Mouse (Mus musculus) forebrain, embryonic 13.5 days (tissue): ENCODE data around the gene Timm44. TPM values are rescaled to one million over a fixed set of nuclear protein-coding genes. Genes with fewer than 3 reads are reported as not detected.

Source experiments
- ATAC-seq: fragments of 200-750 bp; cut with Nextera tagmentation; 2 replicates; pipeline ENCODE4 v1.8.0; 2017
- H3K27ac ChIP-seq: fragments of 300-500 bp; sonication (generic); 2 replicates; pipeline ENCODE4 v1.5.1; 2015; ENCODE audit warnings: inconsistent platforms, mild to moderate bottlenecking, moderate library complexity
- H3K27me3 ChIP-seq: fragments of 300-500 bp; sonication (generic); 2 replicates; pipeline ENCODE4 v1.6.1; 2015; ENCODE audit warnings: mild to moderate bottlenecking, inconsistent platforms
- H3K36me3 ChIP-seq: fragments of 300-500 bp; sonication (generic); 2 replicates; pipeline ENCODE4 v1.6.1; 2015; ENCODE audit warnings: mild to moderate bottlenecking, inconsistent platforms; ENCODE audit not compliant: poor library complexity, severe bottlenecking
- H3K4me1 ChIP-seq: fragments of 300-500 bp; sonication (generic); 2 replicates; pipeline ENCODE4 v1.6.1; 2015; ENCODE audit warnings: inconsistent platforms
- H3K4me2 ChIP-seq: fragments of 300-500 bp; sonication (generic); 2 replicates; pipeline ENCODE4 v1.6.1; 2015; ENCODE audit warnings: inconsistent platforms, mild to moderate bottlenecking, moderate library complexity
- H3K4me3 ChIP-seq: fragments of 300-500 bp; sonication (generic); 2 replicates; pipeline ENCODE4 v1.5.1; 2015; ENCODE audit warnings: mild to moderate bottlenecking, inconsistent platforms
- H3K9ac ChIP-seq: fragments of 300-500 bp; sonication (generic); 2 replicates; pipeline ENCODE4 v1.6.1; 2015; ENCODE audit warnings: mild to moderate bottlenecking, inconsistent platforms
- H3K9me3 ChIP-seq: fragments of 300-500 bp; sonication (generic); replicated peaks from 2 replicates; pipeline ENCODE4 v1.6.1; 2016; ENCODE audit warnings: inconsistent platforms
- WGBS: fragments of 180-500 bp; shearing (Covaris S2); methylation state at CpG from one replicate; pipeline ENCODE4 v1.1.7; 2015; 5-methylcytosine and 5-hydroxymethylcytosine counted together
- polyA plus RNA-seq: library from polyadenylated mRNA; unstranded; fragments of >200 nt; fragmentation: Nextera tagmentation; extraction: Ambion mirVana; gene quantifications from 2 replicates; pipeline ENCODE4 v1.2.1, GENCODE M21; 2015

Gene Timm44
- polyA plus RNA-seq, 1 experiment from 2014 or later = 47.9 TPM

- ATAC-seq = no peak
- no peak overlapping the region for H3K27ac ChIP-seq
- peaks cover 3% of the 10 kb centered on the region; the same call in 1 of the 2 replicates for H3K4me1 ChIP-seq
- H3K36me3 ChIP-seq = peaks cover 31% of the 10 kb centered on the region
- H3K27me3 ChIP-seq = no peaks in the 10 kb centered on the region
- 83% methylated on average over 3 of the region's 3 CpGs for WGBS
- no peaks in the 10 kb centered on the region for H3K9me3 ChIP-seq
- no peak overlapping the region for H3K4me3 ChIP-seq
- H3K4me2 ChIP-seq = no peak overlapping the region
- no peak overlapping the region for H3K9ac ChIP-seq
Measured at GRCm38 (mm10) chr8:4313254-4314124, 37.8 kb upstream of the Timm44 start.

DNA sequence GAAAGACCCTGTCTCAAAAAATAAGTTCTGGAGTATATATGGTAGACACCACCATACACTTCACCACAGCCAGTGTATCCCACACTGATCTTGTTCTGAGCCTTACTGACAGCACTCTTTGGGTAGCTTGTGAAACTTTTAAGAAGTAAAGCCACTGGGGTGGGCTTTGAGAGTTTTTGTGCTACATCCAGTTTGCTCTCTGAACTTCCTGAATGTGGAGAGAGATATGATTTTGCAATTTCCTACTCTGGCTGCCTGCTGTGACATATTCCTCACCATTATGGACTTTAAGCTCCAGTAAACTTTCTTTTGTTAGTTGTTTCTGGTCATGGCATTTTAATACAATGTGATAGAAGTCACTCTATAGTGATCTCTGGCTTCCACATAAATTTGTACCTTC, 36.4 kb upstream of the Timm44 start:
- H3K4me1 ChIP-seq = peaks cover 3% of the 10 kb centered on the region; the same call in 1 of the 2 replicates
- no peak for ATAC-seq
- H3K27ac ChIP-seq = no peak overlapping the region
- no peak overlapping the region for H3K4me3 ChIP-seq
- no peaks in the 10 kb centered on the region for H3K27me3 ChIP-seq
- H3K4me2 ChIP-seq = no peak overlapping the region
- H3K9ac ChIP-seq = no peak overlapping the region
- H3K9me3 ChIP-seq = no peaks in the 10 kb centered on the region
- H3K36me3 ChIP-seq = peaks cover 44% of the 10 kb centered on the region

DNA sequence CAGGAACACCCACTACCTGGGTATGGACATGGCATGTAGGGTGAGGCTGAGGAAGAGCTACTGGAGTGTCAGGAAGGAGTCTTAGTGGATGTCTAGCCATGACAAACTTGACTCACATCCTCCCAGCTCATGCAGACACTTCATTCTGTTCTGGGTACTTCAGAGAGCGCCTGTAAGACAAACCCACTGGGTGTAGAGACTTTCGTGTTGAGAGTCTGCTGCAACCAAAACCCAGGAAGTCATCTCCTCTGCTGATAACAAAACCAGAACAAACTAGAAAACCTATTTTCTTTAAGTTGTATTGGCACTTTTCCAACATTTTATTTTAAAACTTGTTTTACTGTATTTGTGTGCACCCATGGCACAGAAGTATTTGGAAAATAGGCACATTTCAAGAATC, 30.1 kb upstream of the Timm44 start:
- no peak overlapping the region for H3K27ac ChIP-seq
- WGBS = 89% methylated on average over 2 of the region's 2 CpGs

GRCm38 (mm10) chr8:4304124-4304547, 28.4 kb upstream of the Timm44 start:
- no peak overlapping the region for H3K27ac ChIP-seq
- H3K4me2 ChIP-seq = no peak overlapping the region
- ATAC-seq = no peak
- WGBS = 83% methylated on average over 3 of the region's 3 CpGs
- H3K36me3 ChIP-seq = peaks cover 98% of the 10 kb centered on the region
- H3K9me3 ChIP-seq = no peaks in the 10 kb centered on the region
- H3K27me3 ChIP-seq = no peaks in the 10 kb centered on the region
- no peaks in the 10 kb centered on the region for H3K4me1 ChIP-seq
- no peak overlapping the region for H3K4me3 ChIP-seq
- H3K9ac ChIP-seq = no peak overlapping the region

More for the DNA sequence above, 30.1 kb upstream of the Timm44 start:
- no peak overlapping the region for H3K4me3 ChIP-seq
- H3K9ac ChIP-seq = no peak overlapping the region
- H3K9me3 ChIP-seq = no peaks in the 10 kb centered on the region
- no peak for ATAC-seq
- H3K4me2 ChIP-seq = no peak overlapping the region
- no peaks in the 10 kb centered on the region for H3K4me1 ChIP-seq
- no peaks in the 10 kb centered on the region for H3K27me3 ChIP-seq
- H3K36me3 ChIP-seq = peaks cover 99% of the 10 kb centered on the region

DNA sequence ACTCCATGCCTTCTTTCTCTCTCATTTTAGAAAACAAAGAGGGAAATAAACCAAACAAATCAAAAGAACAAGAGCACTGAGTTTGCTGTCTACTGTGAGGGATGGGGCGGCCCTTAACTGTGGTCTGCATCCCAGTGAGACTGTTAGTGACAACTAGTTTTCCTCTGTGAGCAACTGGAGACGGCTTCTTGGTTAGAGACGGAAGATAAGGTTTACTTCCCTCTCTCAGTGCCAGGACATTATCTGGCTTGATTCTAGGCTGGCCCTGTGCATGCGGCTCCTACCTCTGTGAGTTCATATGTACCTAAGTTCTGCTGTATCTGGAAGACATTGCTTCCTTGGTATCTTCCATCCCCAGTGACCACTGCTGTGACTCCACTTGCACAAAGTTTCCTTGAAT, 22.1 kb upstream of the Timm44 start:
- Histone ChIP-seq H3K27me3 (no peaks in the 10 kb centered on the region), H3K4me2 (no peak overlapping the region), H3K36me3 (peaks cover 96% of the 10 kb centered on the region), H3K27ac (no peak overlapping the region), H3K9ac (no peak overlapping the region), H3K4me3 (no peak overlapping the region), H3K4me1 (no peaks in the 10 kb centered on the region), H3K9me3 (no peaks in the 10 kb centered on the region)
- no peak for ATAC-seq
- WGBS = 95% methylated on average over 4 of the region's 4 CpGs

DNA sequence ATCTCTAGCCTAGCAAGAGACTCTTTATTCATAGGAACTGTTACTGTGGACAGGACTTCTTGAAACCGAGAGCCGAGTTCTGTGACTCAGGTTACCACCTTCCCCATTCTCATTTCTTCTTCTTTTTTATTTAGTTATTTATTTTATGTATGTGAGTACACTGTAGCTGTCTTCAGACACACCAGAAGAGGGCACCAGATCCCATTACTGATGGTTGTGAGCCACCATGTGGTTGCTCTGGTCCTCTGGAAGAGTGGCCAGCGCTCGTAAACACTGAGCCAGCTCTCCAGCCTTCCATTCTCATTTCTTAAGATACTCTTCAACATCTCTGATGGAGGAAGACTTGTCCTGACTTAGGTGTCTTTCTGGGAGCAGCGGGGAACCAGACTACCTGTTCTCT, 17.0 kb upstream of the Timm44 start:
- no peak for ATAC-seq
- Histone ChIP-seq H3K27ac (no peak overlapping the region), H3K4me2 (no peak overlapping the region), H3K4me1 (no peaks in the 10 kb centered on the region), H3K27me3 (no peaks in the 10 kb centered on the region), H3K4me3 (no peak overlapping the region), H3K36me3 (peaks cover 90% of the 10 kb centered on the region), H3K9me3 (no peaks in the 10 kb centered on the region), H3K9ac (no peak overlapping the region)
- WGBS = 87% methylated on average over 5 of the region's 5 CpGs

- no peaks in the 10 kb centered on the region for H3K9me3 ChIP-seq
- H3K4me1 ChIP-seq = peaks cover 12% of the 10 kb centered on the region
- H3K36me3 ChIP-seq = peaks cover 28% of the 10 kb centered on the region
- H3K4me2 ChIP-seq = peak overlapping the region; percentile 81
- 30% methylated on average over 9 of the region's 9 CpGs for WGBS
- no peaks in the 10 kb centered on the region for H3K27me3 ChIP-seq
- peak overlapping the region; percentile 86 for H3K9ac ChIP-seq
- no peak; the same call in 1 of the 2 replicates for ATAC-seq
- peak overlapping the region; percentile 73 for H3K27ac ChIP-seq
- peak overlapping the region; percentile 81 for H3K4me3 ChIP-seq
Measured at GRCm38 (mm10) chr8:4276111-4276465, 375 bp upstream of the Timm44 start.

GRCm38 (mm10) chr8:4269609-4270008, 6.1 kb downstream of the Timm44 start:
- no peak for ATAC-seq
- H3K4me1 ChIP-seq = peaks cover 4% of the 10 kb centered on the region
- H3K9ac ChIP-seq = no peak overlapping the region
- H3K36me3 ChIP-seq = peaks cover 91% of the 10 kb centered on the region
- H3K4me3 ChIP-seq = no peak overlapping the region
- no peak overlapping the region for H3K27ac ChIP-seq
- H3K9me3 ChIP-seq = no peaks in the 10 kb centered on the region
- WGBS = 92% methylated on average over 6 of the region's 6 CpGs
- H3K27me3 ChIP-seq = no peaks in the 10 kb centered on the region
- H3K4me2 ChIP-seq = no peak overlapping the region

DNA sequence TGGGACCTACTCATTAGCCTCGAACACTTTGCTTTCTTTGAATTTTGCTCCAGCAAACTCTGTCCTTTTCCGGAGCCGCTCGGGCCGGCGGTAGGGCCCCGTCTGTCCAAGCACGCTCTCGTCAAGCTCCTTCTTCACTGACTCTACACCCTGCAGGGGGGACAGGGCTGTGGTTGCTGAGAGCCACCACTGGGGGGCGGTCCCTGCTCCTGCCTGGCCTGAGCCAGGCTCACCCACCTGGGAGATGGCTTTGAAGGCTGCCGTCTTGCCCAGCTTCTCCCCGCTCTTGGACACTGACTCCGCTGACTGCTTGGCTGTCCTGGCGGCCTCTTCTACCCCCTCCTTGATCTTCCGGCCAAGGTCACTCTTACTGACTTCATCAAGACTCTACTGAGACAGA, 8.1 kb downstream of the Timm44 start:
- no peaks in the 10 kb centered on the region for H3K9me3 ChIP-seq
- peak; percentile 70; the same call in 1 of the 2 replicates for ATAC-seq
- H3K36me3 ChIP-seq = peaks cover 96% of the 10 kb centered on the region
- H3K9ac ChIP-seq = no peak overlapping the region
- H3K4me2 ChIP-seq = no peak overlapping the region
- H3K27me3 ChIP-seq = no peaks in the 10 kb centered on the region
- WGBS = 78% methylated on average over 15 of the region's 15 CpGs
- no peak overlapping the region for H3K27ac ChIP-seq
- H3K4me1 ChIP-seq = no peaks in the 10 kb centered on the region
- H3K4me3 ChIP-seq = no peak overlapping the region

DNA sequence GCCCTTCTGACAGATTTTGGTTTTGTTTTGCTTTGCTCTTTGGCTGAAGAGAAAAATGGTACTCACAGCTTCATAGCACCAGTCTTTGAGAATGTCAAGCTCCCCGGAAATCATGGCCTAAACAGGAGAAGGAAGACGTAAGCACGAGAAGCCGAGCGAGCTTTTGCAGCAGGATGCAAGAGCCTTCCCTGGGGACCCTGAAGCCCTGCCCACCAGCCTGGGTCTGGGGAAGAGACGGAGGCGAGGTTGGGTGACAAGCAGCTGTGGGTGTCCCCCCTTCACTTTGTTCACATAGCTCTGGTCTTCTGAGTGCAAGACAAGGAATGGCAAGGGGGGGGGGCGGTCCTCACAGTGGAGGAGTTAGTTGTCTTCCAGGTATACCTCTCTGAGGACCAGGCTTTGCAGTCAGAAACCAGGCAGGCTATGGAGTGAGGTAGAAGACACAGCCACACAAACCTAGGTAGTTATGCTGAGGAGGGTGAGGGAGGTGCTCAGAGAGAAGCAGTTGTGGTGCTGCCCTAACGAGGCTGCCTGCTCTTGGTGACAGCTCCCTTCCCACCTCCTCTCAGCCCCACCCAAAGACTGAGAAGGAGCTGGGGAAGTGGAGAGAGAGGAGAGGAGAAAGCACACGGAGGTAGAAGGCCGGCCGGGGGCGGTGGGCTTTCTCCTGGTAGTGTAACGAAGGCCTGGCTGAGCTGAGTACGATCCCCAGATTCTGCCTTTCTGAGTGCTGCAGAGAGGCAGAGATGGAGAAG, 10.4 kb downstream of the Timm44 start:
- Histone ChIP-seq H3K4me3 (no peak overlapping the region), H3K9ac (no peak overlapping the region), H3K36me3 (peaks cover 98% of the 10 kb centered on the region), H3K27ac (no peak overlapping the region), H3K4me1 (no peaks in the 10 kb centered on the region), H3K27me3 (no peaks in the 10 kb centered on the region), H3K9me3 (no peaks in the 10 kb centered on the region), H3K4me2 (no peak overlapping the region)
- no peak for ATAC-seq
- 96% methylated on average over 15 of the region's 15 CpGs for WGBS

DNA sequence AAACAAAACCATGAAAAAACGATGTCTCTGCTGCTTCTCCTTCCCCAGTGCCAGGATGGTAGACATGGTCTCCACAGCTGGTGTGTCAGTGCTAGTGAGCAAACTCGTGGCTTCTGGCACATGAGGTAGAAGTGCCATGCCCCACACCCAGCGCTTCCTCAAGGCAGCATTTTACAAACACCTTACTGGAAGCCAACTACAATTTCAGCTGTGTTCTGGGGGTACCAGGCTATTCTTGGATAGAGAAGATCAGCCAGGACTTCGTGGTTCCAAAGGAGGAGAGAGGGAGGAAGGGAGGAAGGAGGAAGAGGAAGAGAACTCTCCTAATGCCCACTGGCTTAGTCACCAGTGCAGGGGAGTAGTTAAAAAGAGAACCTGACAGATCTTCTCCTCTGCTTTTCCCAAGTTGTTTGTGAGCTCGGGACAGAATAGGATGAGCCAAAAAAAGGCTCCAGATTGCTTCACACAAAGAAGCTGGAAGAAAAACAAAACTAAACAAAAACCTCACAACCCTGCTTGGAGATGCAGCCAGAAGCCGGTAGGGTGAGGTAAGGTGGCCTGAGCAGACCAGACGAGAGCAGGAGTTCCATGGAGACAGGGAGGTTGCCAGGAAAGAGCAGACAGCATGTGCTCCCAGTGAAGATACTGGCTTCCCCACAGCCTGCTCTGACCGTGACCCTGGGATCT, 12.5 kb downstream of the Timm44 start:
- 90% methylated on average over 8 of the region's 8 CpGs for WGBS
- Histone ChIP-seq H3K4me3 (no peak overlapping the region), H3K36me3 (peaks cover 85% of the 10 kb centered on the region), H3K27me3 (no peaks in the 10 kb centered on the region), H3K9ac (no peak overlapping the region), H3K4me2 (no peak overlapping the region), H3K4me1 (peaks cover 4% of the 10 kb centered on the region), H3K27ac (no peak overlapping the region), H3K9me3 (no peaks in the 10 kb centered on the region)
- ATAC-seq = no peak

DNA sequence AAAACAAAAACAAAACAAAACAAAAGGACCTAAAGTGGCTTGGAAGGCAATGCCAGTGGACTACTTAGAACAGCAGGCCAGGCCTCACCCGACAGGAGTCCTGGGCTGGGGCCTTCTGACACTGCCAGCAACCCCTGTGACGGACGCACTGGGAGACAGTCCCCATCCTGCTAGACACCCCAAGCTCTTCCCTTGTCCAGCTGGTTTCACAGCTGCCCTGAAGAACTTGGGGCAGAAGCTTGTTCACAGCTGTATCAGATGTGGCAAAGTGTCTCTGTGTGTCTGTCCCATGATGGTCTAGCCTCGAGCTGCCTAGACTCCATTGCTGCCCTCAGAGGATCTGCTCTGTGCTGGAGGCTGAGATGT, 15.9 kb downstream of the Timm44 start:
- 84% methylated on average over 4 of the region's 4 CpGs for WGBS
- H3K4me3 ChIP-seq = no peak overlapping the region
- H3K9me3 ChIP-seq = no peaks in the 10 kb centered on the region
- H3K27ac ChIP-seq = peak overlapping the region; percentile 97
- H3K36me3 ChIP-seq = peaks cover 78% of the 10 kb centered on the region
- H3K27me3 ChIP-seq = no peaks in the 10 kb centered on the region
- H3K4me1 ChIP-seq = peaks cover 26% of the 10 kb centered on the region
- H3K9ac ChIP-seq = no peak overlapping the region; the same call in 1 of the 2 replicates
- no peak for ATAC-seq
- peak overlapping the region; percentile 75; the same call in 1 of the 2 replicates for H3K4me2 ChIP-seq
